In genomic region chr11:57434153-57434552, GRCm38 (mm10) we compare ENCODE assay signal across 10 mouse cellular contexts.
DNase-seq lines count a peak whose midpoint lies in the region; ATAC-seq lines count a peak whose summit lies in the region.
"Had no signal": no experiment of that assay in that cellular context is flagged by ENCODE, and none has a peak within 500 bp of the region (broad histone marks: within the 10 kb centered on the region; RNA-seq: fewer than 3 reads in every experiment).

No protein-coding gene starts in this region.

- H3K4me3 ChIP-seq in limb, embryonic 10.5 days, result no peak overlapping the region
- H3K4me3 ChIP-seq: embryonic facial prominence, embryonic 13.5 days; liver, embryonic 15.5 days had no signal

- no peaks in the 10 kb centered on the region for H3K9me3 ChIP-seq in limb, embryonic 10.5 days (replicated peaks)
- H3K9me3 ChIP-seq: embryonic facial prominence, embryonic 13.5 days; liver, embryonic 15.5 days had no signal

- no peak overlapping the region for H3K27ac ChIP-seq in limb, embryonic 10.5 days
- H3K27ac ChIP-seq: embryonic facial prominence, embryonic 13.5 days; liver, embryonic 15.5 days had no signal

- H3K27me3 ChIP-seq in limb, embryonic 10.5 days (ENCODE audit: low read depth, poor library complexity, severe bottlenecking), result no peaks in the 10 kb centered on the region
- H3K27me3 ChIP-seq: embryonic facial prominence, embryonic 13.5 days; liver, embryonic 15.5 days had no signal

- no peaks in the 10 kb centered on the region for H3K4me1 ChIP-seq in limb, embryonic 10.5 days
- H3K4me1 ChIP-seq: embryonic facial prominence, embryonic 13.5 days; liver, embryonic 15.5 days had no signal

- H3K36me3 ChIP-seq in limb, embryonic 10.5 days, result no peaks in the 10 kb centered on the region
- H3K36me3 ChIP-seq: embryonic facial prominence, embryonic 13.5 days; liver, embryonic 15.5 days had no signal

- 26% methylated on average over 1 of the region's 1 CpGs for WGBS in limb, embryonic 10.5 days

- DNase-seq in heart, postnatal 36 days, result peak; percentile 17 to 18
- no peak for DNase-seq in heart, adult 8-10 months (ENCODE audit: low spot score)
- peak; percentile 75 for DNase-seq in 3T3-L1 (ENCODE audit: low read depth, low spot score)
- peak; percentile 5 for DNase-seq in adrenal gland, postnatal 25 days
- peak; percentile 43 for DNase-seq in limb, embryonic 10.5 days (ENCODE audit: low spot score)
- DNase-seq in cerebellum, postnatal 10 days, result no peak
- no peak for DNase-seq in cerebellum, adult 11-12 months

- ATAC-seq in megakaryocyte, adult 5-6 weeks (ENCODE audit: poor library complexity, severe bottlenecking), result no peak

- intact Hi-C loops in heart, postnatal 36 days (cut with DNase I), result no loop called here

Comparison
In these comparisons a context has a peak if more than half of its experiments do, and no peak if none do; other contexts are left out.
1. DNase-seq: peak in heart, postnatal 36 days (2 of 2), 3T3-L1 (single experiment), adrenal gland, postnatal 25 days (single experiment) and limb, embryonic 10.5 days (single experiment); none in heart, adult 8-10 months (single experiment), cerebellum, postnatal 10 days (0 of 2) and cerebellum, adult 11-12 months (single experiment).